Mouse (Mus musculus): ENCODE results near the gene Cbll1.
"Not testable (repeated sequence)": the region's sequence is repeated elsewhere in the genome, so short reads cannot be mapped to it uniquely, and the experiment has no call there.

The Cbll1 gene

GRCm38 (mm10) chr12:31486431-31486830 lies 13.0 kb downstream of the Cbll1 start:
- peak; percentile 24 for DNase-seq

GRCm38 (mm10) chr12:31478182-31478581 lies 21.2 kb downstream of the Cbll1 start:
- not testable (repeated sequence) for DNase-seq

- DNase-seq, result no peak
These were observed 36.8 kb downstream of the Cbll1 start for GRCm38 (mm10) chr12:31462615-31463014.

- DNase-seq, result no peak
These were observed 38.0 kb downstream of the Cbll1 start for GRCm38 (mm10) chr12:31461371-31461770.

GRCm38 (mm10) chr12:31460270-31460669 lies 39.1 kb downstream of the Cbll1 start:
- DNase-seq, result peak; percentile 13

- no peak for DNase-seq
These were observed 40.9 kb downstream of the Cbll1 start for GRCm38 (mm10) chr12:31458474-31458873.

GRCm38 (mm10) chr12:31456271-31456670 lies 43.1 kb downstream of the Cbll1 start:
- DNase-seq, result no peak

- no peak for DNase-seq
These were observed 50.1 kb downstream of the Cbll1 start for GRCm38 (mm10) chr12:31449341-31449740.

GRCm38 (mm10) chr12:31444827-31445226 lies 54.6 kb downstream of the Cbll1 start:
- peak; percentile 24 for DNase-seq

- DNase-seq, result peak; percentile 23
These were observed 55.3 kb downstream of the Cbll1 start for GRCm38 (mm10) chr12:31444131-31444546.

- no peak for DNase-seq
These were observed 59.8 kb downstream of the Cbll1 start for GRCm38 (mm10) chr12:31439612-31440011.

GRCm38 (mm10) chr12:31437791-31438190 lies 61.6 kb downstream of the Cbll1 start:
- no peak for DNase-seq
